Mouse (Mus musculus) layer of hippocampus, adult 18-20 months (tissue): Measurements from ENCODE around the gene Ddit4. TPM values are rescaled to one million over a fixed set of nuclear protein-coding genes. Genes with fewer than 3 reads are reported as not detected.
"Not testable (repeated sequence)": the region's sequence is repeated elsewhere in the genome, so short reads cannot be mapped to it uniquely, and the experiment has no call there.

Experiments
- DNase-seq, 2 experiments: peaks; one replicate each; pipeline ENCODE4 v3.0.0; 2022; ENCODE audit warnings: low spot score in 2 of 2
- long read RNA-seq: library from polyadenylated mRNA; stranded (forward); transcript quantifications from one replicate; pipeline ENCODE4 v2.0.0, GENCODE M21; 2021
- total RNA-seq, 2 experiments: library from RNA; stranded (reverse); gene quantifications; 2 replicates each; pipeline ENCODE4 v1.2.3; 2021

The Ddit4 gene
- total RNA-seq, result 10 to 100 TPM; 69.7 to 89.5 TPM
- long read RNA-seq, partial matches to known transcripts, result 0 of 8 reads
- long read RNA-seq, other reads (novel, unspliced or antisense), result 5 of 8 reads

- peak; percentile 100 for DNase-seq
Measured at GRCm38 (mm10) chr10:59951211-59952151, at the start of gene Ddit4. Gene Ddit4, minus strand, starts transcription at chr10:59951834.

GRCm38 (mm10) chr10:59999057-59999456, 47.4 kb upstream of the Ddit4 start:
- DNase-seq, result no peak

GRCm38 (mm10) chr10:59997591-59997990, 46.0 kb upstream of the Ddit4 start:
- DNase-seq, result peak in 1 of 2 experiments; percentile 84

GRCm38 (mm10) chr10:59995889-59996288, 44.3 kb upstream of the Ddit4 start:
- no peak for DNase-seq

- not testable (repeated sequence) for DNase-seq
Measured at GRCm38 (mm10) chr10:59993813-59994212, 42.2 kb upstream of the Ddit4 start.

GRCm38 (mm10) chr10:59992024-59992423, 40.4 kb upstream of the Ddit4 start:
- DNase-seq, result no peak

GRCm38 (mm10) chr10:59991262-59991880, 39.7 kb upstream of the Ddit4 start:
- DNase-seq, result no peak

- DNase-seq, result no peak
Measured at GRCm38 (mm10) chr10:59990393-59990792, 38.8 kb upstream of the Ddit4 start.

GRCm38 (mm10) chr10:59988036-59988435, 36.4 kb upstream of the Ddit4 start:
- DNase-seq, result no peak

GRCm38 (mm10) chr10:59982379-59982873, 30.8 kb upstream of the Ddit4 start:
- DNase-seq, result peak in 1 of 2 experiments; percentile 42

- DNase-seq, result no peak
Measured at GRCm38 (mm10) chr10:59981792-59982191, 30.2 kb upstream of the Ddit4 start.

GRCm38 (mm10) chr10:59981336-59981735, 29.7 kb upstream of the Ddit4 start:
- DNase-seq, result no peak

GRCm38 (mm10) chr10:59980815-59981244, 29.2 kb upstream of the Ddit4 start:
- no peak for DNase-seq

GRCm38 (mm10) chr10:59978873-59979743, 27.5 kb upstream of the Ddit4 start:
- peak in 1 of 2 experiments; percentile 66 for DNase-seq

GRCm38 (mm10) chr10:59978401-59978800, 26.8 kb upstream of the Ddit4 start:
- no peak for DNase-seq

GRCm38 (mm10) chr10:59977715-59978343, 26.2 kb upstream of the Ddit4 start:
- peak in 1 of 2 experiments; percentile 39 for DNase-seq

GRCm38 (mm10) chr10:59977141-59977540, 25.5 kb upstream of the Ddit4 start:
- DNase-seq, result no peak

GRCm38 (mm10) chr10:59974786-59975185, 23.2 kb upstream of the Ddit4 start:
- DNase-seq, result no peak

- DNase-seq, result peak in 1 of 2 experiments; percentile 75
Measured at GRCm38 (mm10) chr10:59974191-59974664, 22.6 kb upstream of the Ddit4 start.

- no peak for DNase-seq
Measured at GRCm38 (mm10) chr10:59973400-59973799, 21.8 kb upstream of the Ddit4 start.
